Comparison of ENCODE assay signal across 23 mouse cellular contexts in the genomic region with DNA sequence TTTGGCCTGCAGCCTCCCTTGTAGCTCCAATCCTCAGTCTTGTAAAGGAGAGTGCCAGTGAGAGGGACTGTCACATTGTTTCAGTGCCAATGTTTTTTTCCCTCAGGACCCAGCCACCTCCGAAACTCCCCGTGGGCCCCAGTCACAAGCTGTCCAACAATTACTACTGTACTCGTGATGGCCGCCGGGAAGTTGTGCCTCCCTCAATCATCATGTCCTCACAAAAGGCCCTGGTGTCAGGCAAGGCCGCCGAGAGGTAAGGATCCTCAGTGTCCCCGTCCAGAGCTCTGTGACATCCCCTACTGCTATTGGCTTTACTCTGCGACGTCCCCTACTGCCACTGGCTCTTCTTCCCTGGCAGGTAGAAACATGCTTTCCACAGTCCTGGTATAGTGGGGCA. TPM values are rescaled to one million over a fixed set of nuclear protein-coding genes. Genes with fewer than 3 reads are reported as not detected.
A peak's percentile ranks its signal among the peaks of the same experiment; 100 is the strongest.
DNase-seq lines count a peak whose midpoint lies in the region; ATAC-seq and TF ChIP-seq lines count a peak whose summit lies in the region.
"Had no signal": no experiment of that assay in that cellular context is flagged by ENCODE, and none has a peak within 500 bp of the region (broad histone marks: within the 10 kb centered on the region; RNA-seq: fewer than 3 reads in every experiment).

No protein-coding gene starts in this region.

- peaks cover 13% of the 10 kb centered on the region for H3K4me1 ChIP-seq in cerebellum, adult 2 months (ENCODE audit: control insufficient read depth, insufficient read depth, low read length)
- H3K4me1 ChIP-seq in heart, embryonic 15.5 days (replicated peaks) = peaks cover 39% of the 10 kb centered on the region
- peaks cover 30% of the 10 kb centered on the region for H3K4me1 ChIP-seq in lung, embryonic 15.5 days
- H3K4me1 ChIP-seq in lung, adult 2 months (ENCODE audit: control insufficient read depth, insufficient read depth, low read length) = peaks cover 7% of the 10 kb centered on the region
- H3K4me1 ChIP-seq in stomach, embryonic 15.5 days = peaks cover 9% of the 10 kb centered on the region

- TF ChIP-seq POLR2A in cerebellum, adult 2 months (IDR thresholded peaks at IDR 0.05; ENCODE audit: borderline replicate concordance, insufficient read depth, low read length) = no peak
- no peak for TF ChIP-seq POLR2A in lung, adult 2 months (IDR thresholded peaks at IDR 0.05; ENCODE audit: borderline replicate concordance, extremely low read depth, low read depth, low read length)

- peak in 1 of 2 experiments; percentile 30 for DNase-seq in cerebellum, adult 2 months
- DNase-seq in cerebellum, postnatal 25 days = no peak
- no peak for DNase-seq in heart, postnatal 4 days
- no peak for DNase-seq in lung, adult 2 months
- no peak for DNase-seq in ovary, adult 18-20 months (ENCODE audit: low spot score)
- DNase-seq: embryo, embryonic 11 days; layer of hippocampus, postnatal 36 days; left cerebral cortex, postnatal 4 days; midbrain, embryonic 14.5 days had no signal

- TF ChIP-seq CTCF in cerebellum, adult 2 months (IDR thresholded peaks at IDR 0.05; ENCODE audit: borderline replicate concordance, insufficient read depth, low read depth, low read length) = no peak
- no peak for TF ChIP-seq CTCF in lung, adult 2 months (IDR thresholded peaks at IDR 0.05; ENCODE audit: insufficient read depth, low read length)

- no peak overlapping the region for H3K4me3 ChIP-seq in cerebellum, adult 2 months (replicated peaks; ENCODE audit: insufficient read depth, low read depth, low read length)
- H3K4me3 ChIP-seq in heart, embryonic 15.5 days = no peak overlapping the region
- H3K4me3 ChIP-seq in lung, embryonic 15.5 days = no peak overlapping the region
- no peak overlapping the region for H3K4me3 ChIP-seq in lung, adult 2 months (replicated peaks; ENCODE audit: extremely low read depth, low read depth, low read length)
- H3K4me3 ChIP-seq in stomach, embryonic 15.5 days (replicated peaks) = no peak overlapping the region
- H3K4me3 ChIP-seq: forebrain, embryonic 13.5 days; hindbrain, embryonic 13.5 days; kidney, embryonic 15.5 days; myocyte had no signal

- 18% methylated on average over 10 of the region's 10 CpGs for WGBS in cerebellum, adult 2 months
- WGBS in heart, embryonic 15.5 days = 85% methylated on average over 10 of the region's 10 CpGs
- WGBS in lung, embryonic 15.5 days = 91% methylated on average over 10 of the region's 10 CpGs
- WGBS in lung, adult 2 months = 75% methylated on average over 10 of the region's 10 CpGs
- WGBS in stomach, embryonic 15.5 days = 91% methylated on average over 10 of the region's 10 CpGs

- H3K9ac ChIP-seq in heart, embryonic 15.5 days = no peak overlapping the region
- H3K9ac ChIP-seq in lung, embryonic 15.5 days = no peak overlapping the region
- H3K9ac ChIP-seq in stomach, embryonic 15.5 days = no peak overlapping the region
- H3K9ac ChIP-seq: forebrain, embryonic 13.5 days; hindbrain, embryonic 13.5 days; kidney, embryonic 15.5 days; liver, embryonic 14.5 days had no signal

- no peaks in the 10 kb centered on the region for H3K9me3 ChIP-seq in heart, embryonic 15.5 days (replicated peaks)
- H3K9me3 ChIP-seq in lung, embryonic 15.5 days = no peaks in the 10 kb centered on the region
- no peaks in the 10 kb centered on the region for H3K9me3 ChIP-seq in stomach, embryonic 15.5 days
- H3K9me3 ChIP-seq: forebrain, embryonic 13.5 days; hindbrain, embryonic 13.5 days; kidney, embryonic 15.5 days had no signal

- H3K36me3 ChIP-seq in heart, embryonic 15.5 days = peaks cover 44% of the 10 kb centered on the region
- H3K36me3 ChIP-seq in lung, embryonic 15.5 days = peaks cover 54% of the 10 kb centered on the region
- peaks cover 34% of the 10 kb centered on the region for H3K36me3 ChIP-seq in stomach, embryonic 15.5 days

- H3K27me3 ChIP-seq in cerebellum, adult 2 months (ENCODE audit: control insufficient read depth, insufficient read depth, low read length) = no peaks in the 10 kb centered on the region
- H3K27me3 ChIP-seq in heart, embryonic 15.5 days = no peaks in the 10 kb centered on the region
- H3K27me3 ChIP-seq in lung, embryonic 15.5 days = no peaks in the 10 kb centered on the region
- no peaks in the 10 kb centered on the region for H3K27me3 ChIP-seq in stomach, embryonic 15.5 days (replicated peaks)
- H3K27me3 ChIP-seq: forebrain, embryonic 13.5 days; hindbrain, embryonic 13.5 days; kidney, embryonic 15.5 days had no signal

- H3K27ac ChIP-seq in cerebellum, adult 2 months (ENCODE audit: insufficient read depth, low read length) = peak overlapping the region; percentile 10; the same call in 1 of the 2 replicates
- peak overlapping the region; percentile 62 for H3K27ac ChIP-seq in heart, embryonic 15.5 days
- peak overlapping the region; percentile 48; the same call in 1 of the 2 replicates for H3K27ac ChIP-seq in lung, embryonic 15.5 days
- H3K27ac ChIP-seq in stomach, embryonic 15.5 days = 0 out of 2 replicates have a peak overlapping the region, but pooled peaks have one; percentile 23
- H3K27ac ChIP-seq: forebrain, embryonic 13.5 days; hindbrain, embryonic 13.5 days; kidney, embryonic 15.5 days; liver, embryonic 14.5 days had no signal

- peak overlapping the region; percentile 31; the same call in 1 of the 2 replicates for H3K4me2 ChIP-seq in heart, embryonic 15.5 days
- no peak overlapping the region for H3K4me2 ChIP-seq in lung, embryonic 15.5 days
- no peak overlapping the region for H3K4me2 ChIP-seq in stomach, embryonic 15.5 days
- H3K4me2 ChIP-seq: forebrain, embryonic 13.5 days; hindbrain, embryonic 13.5 days; kidney, embryonic 15.5 days had no signal

- no peak for ATAC-seq in heart, embryonic 15.5 days (replicated peaks; ENCODE audit: insufficient number of reproducible peaks, insufficient read depth, low FRiP score, low read depth)
- ATAC-seq in lung, embryonic 15.5 days (ENCODE audit: borderline replicate concordance, extremely low read depth, low FRiP score, low TSS enrichment) = no peak
- ATAC-seq in stomach, embryonic 15.5 days (ENCODE audit: insufficient read depth, low FRiP score, low read depth) = no peak
- ATAC-seq: forebrain, embryonic 13.5 days had no signal

RNA-seq across cellular contexts. Expression of gene Ndufa7, which starts 5.2 kb away (rescaled TPM):
- polyA plus RNA-seq in cerebellum, adult 2 months (2012; rRNA removed) = 341 and 361 TPM in 2 replicates
- 487 and 517 TPM in 2 replicates for polyA plus RNA-seq in heart, embryonic 15.5 days (2015; fragmentation: Nextera tagmentation; extraction: Ambion mirVana)
- 100 to 1,000 TPM; 423 to 447 TPM for total RNA-seq in heart, postnatal 4 days (2021)
- 425 and 461 TPM in 2 replicates for polyA plus RNA-seq in lung, embryonic 15.5 days (2015; fragmentation: Nextera tagmentation; extraction: Ambion mirVana)
- polyA plus RNA-seq in lung, adult 2 months (2012; rRNA removed) = 334 and 389 TPM in 2 replicates
- 459 and 493 TPM in 2 replicates for polyA plus RNA-seq in stomach, embryonic 15.5 days (2015; fragmentation: Nextera tagmentation; extraction: Ambion mirVana)

RNA-seq across cellular contexts. Expression of gene Rps28, which starts 5.2 kb away (rescaled TPM):
- 471 and 493 TPM in 2 replicates for polyA plus RNA-seq in cerebellum, adult 2 months (2012; rRNA removed)
- polyA plus RNA-seq in heart, embryonic 15.5 days (2015; fragmentation: Nextera tagmentation; extraction: Ambion mirVana) = 456 and 543 TPM in 2 replicates
- total RNA-seq in heart, postnatal 4 days (2021) = 1,000 to 10,000 TPM; 1,097 to 1,179 TPM
- polyA plus RNA-seq in lung, embryonic 15.5 days (2015; fragmentation: Nextera tagmentation; extraction: Ambion mirVana) = 885 and 959 TPM in 2 replicates
- polyA plus RNA-seq in lung, adult 2 months (2012; rRNA removed) = 506 and 507 TPM in 2 replicates
- polyA plus RNA-seq in stomach, embryonic 15.5 days (2015; fragmentation: Nextera tagmentation; extraction: Ambion mirVana) = 888 and 917 TPM in 2 replicates

RNA-seq across cellular contexts. Expression of gene Cd320, which starts 13.3 kb away (rescaled TPM):
- polyA plus RNA-seq in cerebellum, adult 2 months (2012; rRNA removed) = 34.4 and 34.7 TPM in 2 replicates
- 31.4 and 39.9 TPM in 2 replicates for polyA plus RNA-seq in heart, embryonic 15.5 days (2015; fragmentation: Nextera tagmentation; extraction: Ambion mirVana)
- 10 to 100 TPM; 16.8 to 21.4 TPM for total RNA-seq in heart, postnatal 4 days (2021)
- polyA plus RNA-seq in lung, embryonic 15.5 days (2015; fragmentation: Nextera tagmentation; extraction: Ambion mirVana) = 69.4 and 74.0 TPM in 2 replicates
- polyA plus RNA-seq in lung, adult 2 months (2012; rRNA removed) = 28.3 and 30.4 TPM in 2 replicates
- 59.1 and 62.6 TPM in 2 replicates for polyA plus RNA-seq in stomach, embryonic 15.5 days (2015; fragmentation: Nextera tagmentation; extraction: Ambion mirVana)

RNA-seq across cellular contexts. Expression of gene Kank3, which starts 19.2 kb away (rescaled TPM):
- 52.1 and 59.5 TPM in 2 replicates for polyA plus RNA-seq in cerebellum, adult 2 months (2012; rRNA removed)
- polyA plus RNA-seq in heart, embryonic 15.5 days (2015; fragmentation: Nextera tagmentation; extraction: Ambion mirVana) = 44.1 and 52.6 TPM in 2 replicates
- 10 to 100 TPM; 57.5 to 58.5 TPM for total RNA-seq in heart, postnatal 4 days (2021)
- polyA plus RNA-seq in lung, embryonic 15.5 days (2015; fragmentation: Nextera tagmentation; extraction: Ambion mirVana) = 68.0 and 77.8 TPM in 2 replicates
- 395 and 450 TPM in 2 replicates for polyA plus RNA-seq in lung, adult 2 months (2012; rRNA removed)
- 31.4 and 31.5 TPM in 2 replicates for polyA plus RNA-seq in stomach, embryonic 15.5 days (2015; fragmentation: Nextera tagmentation; extraction: Ambion mirVana)

RNA-seq across cellular contexts. Expression of gene Gm7029, which starts 44.1 kb away (rescaled TPM):
- polyA plus RNA-seq in cerebellum, adult 2 months (2012; rRNA removed) = not detected in 2 replicates
- not detected in 2 replicates for polyA plus RNA-seq in heart, embryonic 15.5 days (2015; fragmentation: Nextera tagmentation; extraction: Ambion mirVana)
- not detected for total RNA-seq in heart, postnatal 4 days (2021)
- polyA plus RNA-seq in lung, embryonic 15.5 days (2015; fragmentation: Nextera tagmentation; extraction: Ambion mirVana) = not detected in 2 replicates
- polyA plus RNA-seq in lung, adult 2 months (2012; rRNA removed) = not detected in 2 replicates
- polyA plus RNA-seq in stomach, embryonic 15.5 days (2015; fragmentation: Nextera tagmentation; extraction: Ambion mirVana) = not detected in 2 replicates
- total RNA-seq: adrenal gland, postnatal 14 days; layer of hippocampus, postnatal 36 days; left cerebral cortex, postnatal 4 days; megakaryocyte progenitor cell, adult 5-6 weeks had no signal
- polyA plus RNA-seq: forebrain, embryonic 13.5 days; gonadal fat pad, adult 2 months; hindbrain, embryonic 13.5 days; intestine, embryonic 14.5 days; kidney, embryonic 15.5 days; large intestine, adult 2 months; liver, embryonic 14.5 days; midbrain, embryonic 14.5 days; myocyte; thymus, postnatal 0 days had no signal

Comparison
In these comparisons a context has a peak if more than half of its experiments do, and no peak if none do; other contexts are left out.
1. H3K27ac ChIP-seq: peak in every context shown above with its lines; median percentile 62 in heart, embryonic 15.5 days; 48 in lung, embryonic 15.5 days; 23 in stomach, embryonic 15.5 days; 10 in cerebellum, adult 2 months.